8 mouse cellular contexts compared by ENCODE assay signal in the genomic region with DNA sequence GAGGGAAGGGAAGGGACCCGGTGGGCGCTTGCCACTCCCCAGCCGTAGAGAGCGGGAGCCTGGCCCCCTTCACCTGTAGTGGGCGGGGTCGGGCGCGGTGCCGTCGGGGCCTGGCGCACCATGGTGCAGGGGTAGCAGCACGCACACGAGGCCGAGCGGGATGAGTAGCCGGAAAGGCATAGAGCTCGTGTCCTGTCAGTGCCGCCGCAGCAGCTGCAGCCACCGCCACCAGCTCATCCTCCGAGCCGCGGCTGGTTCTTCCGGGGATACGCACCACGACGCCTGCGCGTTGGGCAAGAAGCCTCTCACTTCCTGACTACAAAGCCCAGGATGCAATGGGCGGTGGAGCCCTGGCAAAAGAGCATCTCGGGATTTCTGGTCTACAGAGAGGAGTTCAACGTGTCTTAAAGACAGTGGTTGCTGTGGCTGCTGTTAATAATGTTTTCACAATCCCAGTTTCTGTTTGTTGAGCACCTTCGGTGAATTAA. TPM values are rescaled to one million over a fixed set of nuclear protein-coding genes. Genes with fewer than 3 reads are reported as not detected.
DNase-seq lines count a peak whose midpoint lies in the region; ATAC-seq lines count a peak whose summit lies in the region.

A gene (minus strand): TSS at position 318 of the 488 bp plus-strand sequence.

- H3K27me3 ChIP-seq in heart, embryonic 10.5 days (ENCODE audit: insufficient read depth, poor library complexity, severe bottlenecking) = no peaks in the 10 kb centered on the region
- no peaks in the 10 kb centered on the region for H3K27me3 ChIP-seq in kidney, embryonic 15.5 days

- H3K9ac ChIP-seq in kidney, embryonic 15.5 days = peak within 1 kb of the TSS; percentile 79

- no peaks in the 10 kb centered on the region for H3K9me3 ChIP-seq in heart, embryonic 10.5 days
- no peaks in the 10 kb centered on the region for H3K9me3 ChIP-seq in kidney, embryonic 15.5 days (replicated peaks)

- peak; percentile 95 to 96 for DNase-seq in B cell, adult 2 months
- DNase-seq in brain, adult 2 months (ENCODE audit: low read depth, low spot score) = peak; percentile 98
- peak; percentile 97 for DNase-seq in heart, embryonic 10.5 days (ENCODE audit: low spot score)
- peak; percentile 90 for DNase-seq in liver
- peak; percentile 89 to 94 for DNase-seq in spleen, postnatal 4 days (ENCODE audit: low spot score in 2 of 2)

- peak; percentile 99 for ATAC-seq in erythroblast, adult 5-6 weeks (replicated peaks; ENCODE audit: low FRiP score, poor library complexity, severe bottlenecking)
- peak; percentile 95 for ATAC-seq in kidney, embryonic 15.5 days (replicated peaks; ENCODE audit: low FRiP score)
- ATAC-seq in monocyte, adult 5-6 weeks (replicated peaks; ENCODE audit: insufficient number of reproducible peaks, low FRiP score, low TSS enrichment, poor library complexity, severe bottlenecking) = peak; percentile 100

- WGBS in heart, embryonic 10.5 days = under 1% methylated on average over 33 of the region's 33 CpGs
- under 1% methylated on average over 33 of the region's 33 CpGs for WGBS in kidney, embryonic 15.5 days

- H3K4me1 ChIP-seq in heart, embryonic 10.5 days = peaks cover 9% of the 10 kb centered on the region
- peaks cover 18% of the 10 kb centered on the region for H3K4me1 ChIP-seq in kidney, embryonic 15.5 days

- H3K4me2 ChIP-seq in kidney, embryonic 15.5 days = peak within 1 kb of the TSS; percentile 78

- peak within 1 kb of the TSS; percentile 90 for H3K4me3 ChIP-seq in heart, embryonic 10.5 days
- peak within 1 kb of the TSS; percentile 95 for H3K4me3 ChIP-seq in kidney, embryonic 15.5 days (replicated peaks)

- H3K36me3 ChIP-seq in heart, embryonic 10.5 days = no peaks in the 10 kb centered on the region
- peaks cover 10% of the 10 kb centered on the region; the same call in 1 of the 2 replicates for H3K36me3 ChIP-seq in kidney, embryonic 15.5 days

- H3K27ac ChIP-seq in heart, embryonic 10.5 days = peak within 1 kb of the TSS; percentile 83
- H3K27ac ChIP-seq in kidney, embryonic 15.5 days = no peak within 1 kb of the TSS

RNA-seq across cellular contexts. Expression of the gene that starts here (rescaled TPM):
- total RNA-seq in erythroblast, adult 5-6 weeks (2015; ENCODE audit: low replicate concordance) = 6.7 and 7.3 TPM in 2 replicates
- 8.2 and 9.8 TPM in 2 replicates for total RNA-seq in erythroblast, adult 5-6 weeks (2017; ENCODE audit: low replicate concordance)
- 31.5 and 34.4 TPM in 2 replicates for polyA plus RNA-seq in heart, embryonic 10.5 days (2016; fragmentation: Nextera tagmentation; extraction: Ambion mirVana)
- polyA plus RNA-seq in kidney, embryonic 15.5 days (2015; fragmentation: Nextera tagmentation; extraction: Ambion mirVana) = 36.1 and 39.0 TPM in 2 replicates
- total RNA-seq in monocyte, adult 5-6 weeks (2017) = 28.7 to 43.2 TPM (median 37.4 TPM) in 3 replicates
